Mouse (Mus musculus) testis, adult 2 months (tissue): ENCODE results near the gene Ssbp3.

ENCODE experiments used
- CTCF ChIP-seq: fragments of 200-500 bp; IDR thresholded peaks from 2 replicates; pipeline ENCODE4 v1.5.1; 2012; ENCODE audit warnings: low read depth, mild to moderate bottlenecking, inconsistent platforms, low read length, moderate library complexity; ENCODE audit not compliant: control insufficient read depth, insufficient read depth, insufficient replicate concordance
- POLR2A ChIP-seq: fragments of 200-500 bp; IDR thresholded peaks from 2 replicates; pipeline ENCODE4 v1.6.1; 2012; ENCODE audit warnings: low read depth, mild to moderate bottlenecking, inconsistent platforms, low read length, moderate library complexity; ENCODE audit not compliant: control insufficient read depth

GRCm38 (mm10) chr4:106943627-106944026 is 33.1 kb downstream of the Ssbp3 start:
- TF ChIP-seq POLR2A (no peak), CTCF (no peak)
